Mouse (Mus musculus) adipocyte (in vitro differentiated cells): Measurements from ENCODE around the gene Mib2.
"Not testable (repeated sequence)": the region's sequence is repeated elsewhere in the genome, so short reads cannot be mapped to it uniquely, and the experiment has no call there.

Experiments used
- DNase-seq: peaks from one replicate; pipeline ENCODE4 v3.0.0-alpha.2; 2016; ENCODE audit warnings: low spot score

Mib2 gene

DNA sequence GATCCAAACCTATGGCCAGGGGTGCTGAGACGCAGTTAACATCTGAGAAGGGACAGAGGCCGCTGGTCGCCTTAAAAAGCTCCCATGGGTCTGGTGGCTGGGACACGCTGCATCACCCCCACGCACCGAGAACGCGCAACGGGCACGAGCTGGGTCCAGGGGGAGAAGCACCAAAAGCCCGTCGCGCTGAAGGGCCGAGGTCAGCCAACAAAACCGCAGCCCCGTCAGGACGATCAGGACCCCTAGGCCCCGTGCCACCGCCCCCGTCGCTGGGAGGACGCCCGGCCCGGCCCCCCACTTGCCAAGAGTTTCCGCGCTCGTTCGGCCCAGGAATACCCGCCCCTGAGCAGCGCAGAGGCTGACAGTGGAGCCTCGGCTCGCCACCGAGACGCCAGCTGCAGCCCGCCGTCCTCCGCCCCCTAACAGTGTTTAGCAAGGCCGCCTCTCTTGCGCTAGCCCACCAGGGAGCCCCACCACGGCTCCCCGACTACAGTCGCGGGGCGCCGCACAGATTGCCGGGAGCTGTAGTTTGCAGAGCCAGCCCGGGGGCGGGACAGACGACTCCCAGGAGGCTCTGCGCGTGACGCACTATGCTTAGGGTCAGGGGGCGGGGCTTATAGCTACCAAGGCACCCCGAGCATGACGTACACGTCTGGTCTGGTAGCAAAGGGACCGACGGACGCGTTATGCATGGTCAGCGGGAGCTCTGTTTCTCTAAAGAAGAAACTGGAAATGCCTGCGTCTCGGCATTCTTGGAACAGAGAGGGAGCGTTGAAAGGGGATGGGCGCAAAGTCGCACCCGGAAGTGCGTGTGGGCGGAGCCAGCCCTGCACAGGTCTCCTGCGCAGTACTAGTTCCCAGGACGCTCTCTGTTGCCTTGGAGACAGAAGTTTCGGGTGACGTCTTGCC lies at the start of gene Mib2:
Gene Mib2 (minus strand): TSS at position 510 of the 909 bp plus-strand sequence.
- DNase-seq: peak; percentile 96

DNA sequence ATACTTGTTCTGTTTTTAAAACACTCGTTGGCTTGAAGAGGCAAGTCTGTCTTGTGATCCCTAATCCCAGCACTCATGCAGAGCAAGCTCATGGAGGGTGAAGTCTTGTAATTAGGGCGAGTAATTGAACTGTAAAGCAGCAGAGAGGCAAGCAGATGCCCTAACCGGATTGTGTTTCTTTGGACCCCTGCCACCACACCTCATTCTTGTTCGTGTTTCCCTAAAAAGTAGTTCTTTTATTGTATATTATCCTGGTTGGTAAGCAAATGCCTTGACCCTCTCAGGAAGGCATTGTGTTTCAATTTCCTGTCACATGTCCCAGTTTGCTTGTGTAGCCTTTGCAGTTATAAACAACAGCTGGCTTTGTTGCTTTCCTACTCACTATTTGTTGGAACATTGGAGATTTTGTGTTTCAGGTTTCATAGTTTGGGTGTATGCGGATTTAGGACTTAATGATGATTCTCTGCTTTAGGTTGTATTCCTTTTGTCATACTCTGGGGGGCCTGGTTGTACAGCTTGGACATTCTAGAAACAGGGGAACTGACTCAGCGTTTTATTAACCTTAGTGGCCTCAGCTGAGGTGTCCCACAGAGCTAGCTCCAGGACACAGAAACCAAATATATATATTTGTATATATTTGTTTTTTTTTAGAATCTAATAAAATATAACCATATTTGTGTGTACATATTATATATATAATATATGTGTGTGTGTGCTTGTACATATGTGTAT lies 41.7 kb upstream of the Mib2 start:
- DNase-seq: peak; percentile 46

DNA sequence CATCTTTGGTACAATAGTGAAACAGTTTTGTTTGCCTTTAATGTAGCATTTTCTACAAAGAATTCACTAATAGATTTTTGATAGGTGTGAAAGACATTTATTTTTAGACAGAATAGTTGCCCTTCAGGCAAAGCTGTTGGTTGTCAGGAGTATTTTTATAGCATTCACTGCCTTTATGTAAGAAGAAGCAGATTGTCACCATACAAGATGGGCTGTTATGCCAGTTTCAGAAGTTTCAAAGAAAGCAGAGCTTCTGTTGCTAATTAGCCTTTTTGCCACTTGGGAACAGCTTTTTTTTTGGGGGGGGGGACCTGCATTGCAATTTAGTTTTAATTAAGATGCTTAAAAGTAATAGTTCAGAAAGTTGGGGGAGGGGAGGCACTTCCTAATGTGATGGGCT lies 40.0 kb upstream of the Mib2 start:
- DNase-seq: no peak

DNA sequence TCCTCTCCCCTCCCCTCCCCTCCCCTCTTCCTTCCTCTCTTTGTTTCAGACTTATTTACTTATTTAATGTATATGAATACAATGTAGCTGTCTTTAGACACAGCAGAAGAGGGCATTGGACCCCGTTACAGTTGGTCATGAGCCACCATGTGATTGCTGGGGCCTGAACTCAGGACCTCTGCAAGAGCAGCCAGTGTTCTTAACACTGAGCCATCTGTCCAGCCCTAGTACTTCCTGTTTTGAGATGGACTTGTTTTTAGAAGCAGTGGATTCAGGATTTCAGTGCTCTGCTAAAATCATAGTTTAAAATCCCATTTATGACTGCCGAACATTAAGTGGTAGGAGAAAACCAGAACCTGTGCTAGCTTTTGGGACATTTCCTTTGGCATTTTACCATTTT lies 39.6 kb upstream of the Mib2 start:
- no peak for DNase-seq

DNA sequence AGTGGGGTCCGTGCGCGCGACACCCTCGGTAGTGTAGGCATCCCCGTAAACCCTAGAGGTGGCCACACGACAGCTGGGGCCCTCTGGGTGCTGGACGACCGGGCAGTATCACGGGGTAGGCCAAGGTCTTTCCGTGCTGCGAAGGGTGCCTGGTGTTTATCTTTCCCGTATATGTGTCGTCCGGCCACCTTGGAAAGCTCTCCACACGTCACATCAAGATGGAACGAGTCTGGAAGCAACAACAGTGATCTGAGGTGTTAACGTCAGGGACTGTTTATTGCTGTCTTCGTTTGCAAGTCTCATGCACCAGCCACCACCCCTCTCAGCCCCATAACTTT lies 36.6 kb upstream of the Mib2 start:
- peak; percentile 39 for DNase-seq

DNA sequence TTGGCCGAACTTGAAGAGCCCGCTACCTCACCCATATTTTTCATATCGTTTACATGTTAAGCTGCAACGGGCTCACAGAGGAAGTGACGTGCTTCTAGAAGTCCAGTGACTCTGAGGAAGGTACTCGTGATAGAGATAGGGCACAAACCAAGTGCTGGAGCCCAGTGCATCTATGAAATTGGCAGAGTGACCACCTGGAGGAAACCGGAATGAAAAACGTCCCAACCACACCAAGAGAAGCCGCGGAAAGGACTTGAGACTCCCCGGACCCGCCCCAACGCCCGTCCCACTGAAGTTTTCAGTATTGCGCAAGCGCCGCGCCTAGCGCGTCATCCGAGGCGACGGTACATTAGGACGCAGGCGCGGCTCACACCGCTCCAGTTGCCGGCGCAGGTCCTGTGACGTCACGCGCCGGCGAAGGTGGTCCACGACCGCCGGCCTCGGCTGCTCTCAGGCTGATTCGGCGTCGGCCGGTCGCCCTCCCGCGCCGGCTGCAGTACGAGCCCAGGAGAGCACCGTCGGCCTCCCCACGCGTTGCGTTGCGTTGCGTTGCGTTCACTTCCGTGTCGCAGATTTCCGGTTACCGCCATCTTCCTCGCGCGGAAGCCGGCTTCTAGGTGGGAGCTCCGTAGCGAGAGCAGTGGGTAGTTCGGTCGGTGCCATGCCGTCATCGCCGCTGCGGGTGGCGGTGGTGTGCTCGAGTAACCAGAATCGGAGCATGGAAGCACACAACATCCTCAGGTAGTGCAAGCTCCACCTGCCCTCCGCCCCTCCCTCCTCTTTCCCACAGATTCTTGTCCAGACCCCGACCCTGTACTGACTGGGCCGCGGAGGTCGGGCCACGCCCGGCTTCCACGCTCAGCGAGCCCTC lies 36.0 kb upstream of the Mib2 start, which contains the start of gene Ssu72:
Gene Ssu72 (plus strand): TSS at position 80 of the 871 bp plus-strand sequence.
- DNase-seq: peak; percentile 93

DNA sequence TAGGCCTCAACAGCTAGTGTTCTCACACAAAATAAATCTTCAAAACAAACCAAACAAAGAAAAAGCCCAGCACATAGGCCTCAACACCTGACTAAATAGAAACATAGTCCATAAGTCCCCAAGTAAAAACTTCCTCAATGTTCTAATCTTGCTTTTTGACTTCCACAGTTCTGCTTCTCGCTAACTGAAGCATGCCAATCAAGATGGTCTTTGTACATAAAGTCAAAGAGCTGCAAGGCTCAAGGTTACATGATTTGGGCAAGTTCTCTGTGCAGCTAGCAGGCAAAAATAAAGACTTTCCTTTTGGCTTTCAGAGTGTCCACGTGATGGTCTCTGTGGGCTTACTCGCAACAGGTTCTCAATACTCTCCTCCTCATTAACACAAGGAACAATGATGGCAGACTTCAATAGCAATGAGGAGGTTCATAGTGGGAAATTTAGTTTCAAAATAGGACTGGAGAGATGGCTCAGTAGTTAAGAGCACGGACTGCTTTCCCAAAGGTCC lies 34.5 kb upstream of the Mib2 start:
- DNase-seq: no peak

DNA sequence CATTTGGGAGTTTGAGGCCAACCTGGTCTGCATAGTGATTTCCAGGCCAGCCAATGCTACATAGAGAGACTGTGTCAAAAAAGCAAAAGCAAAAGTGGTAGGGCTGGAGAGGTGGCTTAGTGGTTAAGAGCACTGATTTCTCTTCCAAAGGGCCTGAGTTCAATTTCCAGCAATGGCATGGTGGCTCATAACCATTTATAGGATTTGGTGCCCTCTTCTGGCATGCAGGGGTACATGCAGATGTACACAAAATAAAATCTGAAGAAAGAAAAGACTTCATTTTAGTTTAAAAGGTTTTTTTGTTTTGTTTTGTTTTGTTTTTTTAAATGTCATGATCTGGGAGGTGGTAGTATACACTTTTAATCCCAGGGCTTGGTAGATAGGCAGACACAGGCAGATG lies 31.4 kb upstream of the Mib2 start:
- DNase-seq: peak; percentile 54

DNA sequence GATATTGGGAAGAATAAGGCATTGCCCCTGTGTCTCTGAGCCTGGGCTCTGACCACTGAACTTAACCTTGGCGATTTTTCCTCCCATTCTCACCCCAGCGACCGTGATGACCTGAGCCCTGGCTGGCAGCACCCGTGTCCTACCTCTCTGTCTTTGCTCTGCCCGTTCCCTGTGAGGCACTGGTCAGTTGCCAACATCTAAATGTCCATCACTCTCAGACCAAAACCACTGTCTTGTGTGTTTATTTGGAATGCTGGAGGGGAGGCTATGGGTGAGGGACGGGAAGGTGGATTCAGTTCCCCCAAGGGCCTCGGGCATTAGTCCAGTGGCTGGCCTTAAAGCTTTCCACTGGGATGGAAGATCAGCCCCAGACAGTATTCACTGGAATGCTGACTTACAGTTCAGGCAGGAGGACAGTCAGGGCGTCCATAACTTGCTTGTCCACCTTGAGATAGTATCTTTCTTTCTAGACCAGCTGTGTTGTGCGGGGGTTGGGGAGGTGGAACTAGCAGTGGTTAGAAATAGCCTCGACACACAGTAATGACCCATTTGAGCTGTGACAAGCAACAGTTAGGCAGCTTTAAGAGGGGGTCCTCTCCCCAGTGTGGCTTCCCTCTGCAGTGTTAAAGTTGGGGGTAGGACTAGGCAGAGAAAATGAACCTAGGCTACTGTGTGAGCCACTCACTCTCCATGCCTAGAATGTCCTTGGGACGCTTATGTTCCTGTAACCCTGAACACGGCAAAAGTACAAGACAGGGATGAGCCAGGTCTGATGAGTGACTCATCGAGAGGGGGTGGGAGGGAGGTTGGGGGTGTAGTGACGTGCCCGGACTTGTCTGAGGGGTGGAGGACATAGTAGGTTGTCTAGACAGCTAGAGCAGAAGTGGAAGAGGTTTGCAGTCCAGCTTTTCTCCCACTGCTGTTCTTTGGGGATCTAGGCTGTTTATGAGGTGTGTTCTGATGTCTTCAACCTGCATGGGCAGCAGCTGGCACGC lies 27.6 kb upstream of the Mib2 start:
- DNase-seq: no peak

DNA sequence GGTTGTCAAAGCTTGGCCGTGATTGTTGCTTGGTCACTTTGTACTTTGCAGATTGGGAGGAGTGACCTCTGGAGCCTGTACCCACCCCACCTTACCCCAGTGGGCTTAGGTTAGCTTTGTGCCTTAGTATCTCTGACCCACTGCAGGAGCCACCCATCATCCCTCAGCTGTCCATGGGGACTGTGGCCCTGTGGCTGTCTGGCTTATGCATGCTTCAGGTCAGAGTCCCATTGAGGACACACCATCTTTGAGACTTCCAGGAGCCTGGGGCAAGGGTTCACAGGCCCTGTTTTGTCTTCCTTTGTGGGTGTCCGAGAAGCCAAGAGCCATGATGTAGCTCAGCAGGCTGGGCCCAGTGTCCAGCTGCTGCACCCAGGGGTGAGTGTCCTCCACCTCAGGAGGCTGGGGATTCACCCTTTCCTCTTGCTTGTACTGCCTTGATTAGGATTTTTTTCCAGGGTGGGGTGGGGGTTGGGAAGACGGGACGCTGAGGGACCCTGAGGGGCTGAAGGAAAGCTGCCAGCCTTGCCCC lies 26.6 kb upstream of the Mib2 start:
- DNase-seq: no peak

DNA sequence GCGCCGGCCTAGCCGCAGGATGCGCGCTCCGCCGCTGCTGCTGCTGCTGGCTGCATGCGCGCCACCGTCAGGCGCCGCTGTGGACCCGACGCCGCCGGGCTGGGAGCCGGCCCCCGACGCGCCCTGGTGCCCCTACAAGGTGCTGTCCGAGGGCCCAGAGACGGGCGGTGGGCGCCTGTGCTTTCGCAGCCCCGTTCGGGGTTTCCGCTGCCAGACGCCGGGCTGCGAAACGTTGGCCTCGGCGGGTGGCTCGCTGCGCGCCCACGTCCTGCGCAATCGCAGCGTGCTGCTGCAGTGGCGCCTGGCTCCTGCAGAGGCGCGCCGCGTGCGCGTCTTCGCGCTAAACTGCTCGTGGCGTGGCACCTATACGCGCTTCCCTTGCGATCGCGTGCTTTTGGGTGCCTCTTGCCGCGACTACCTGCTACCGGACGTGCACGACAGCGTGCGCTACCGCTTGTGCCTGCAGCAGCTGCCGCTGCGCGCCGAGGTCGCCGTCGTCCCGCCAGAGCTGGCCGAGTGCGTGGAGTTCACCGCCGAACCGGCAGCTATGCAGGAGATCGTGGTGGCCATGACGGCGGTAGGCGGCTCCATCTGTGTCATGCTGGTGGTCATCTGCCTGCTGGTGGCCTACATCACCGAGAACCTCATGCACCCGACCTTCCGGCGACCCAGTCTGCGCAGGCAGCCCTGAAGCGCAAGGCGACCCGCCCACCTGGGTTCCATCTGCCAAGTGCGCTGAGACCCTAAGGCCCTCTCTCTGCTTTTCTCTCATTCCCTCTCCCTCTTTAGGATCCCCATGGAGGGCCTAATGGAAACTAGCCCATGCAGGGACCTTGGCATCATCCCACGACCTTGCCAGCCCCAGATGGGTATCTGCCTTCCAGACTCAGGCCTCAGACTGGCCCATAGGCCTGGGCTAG lies 25.7 kb upstream of the Mib2 start:
- DNase-seq: no peak

DNA sequence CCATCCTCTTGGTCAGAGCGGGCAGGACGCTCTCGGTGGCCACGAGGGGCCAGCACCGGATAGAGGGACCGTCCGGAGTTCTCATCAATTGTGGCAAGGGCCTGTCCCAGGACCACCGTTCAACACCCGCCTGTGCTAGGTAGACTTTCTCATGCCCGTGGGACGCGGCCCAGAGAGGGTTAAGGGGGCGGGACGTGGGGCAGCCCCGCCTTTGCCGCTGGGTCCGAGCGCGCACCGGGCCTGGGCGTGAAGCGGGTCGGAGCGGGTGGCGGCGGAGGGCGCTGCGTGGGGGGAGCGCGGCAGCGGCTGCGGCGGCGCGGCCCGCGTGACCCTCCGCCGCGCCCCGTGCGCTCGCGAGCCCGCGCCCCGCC lies 25.1 kb upstream of the Mib2 start, which contains the start of gene Fndc10:
Gene Fndc10 (plus strand): TSS at position 232 of the 371 bp plus-strand sequence.
- DNase-seq: no peak

DNA sequence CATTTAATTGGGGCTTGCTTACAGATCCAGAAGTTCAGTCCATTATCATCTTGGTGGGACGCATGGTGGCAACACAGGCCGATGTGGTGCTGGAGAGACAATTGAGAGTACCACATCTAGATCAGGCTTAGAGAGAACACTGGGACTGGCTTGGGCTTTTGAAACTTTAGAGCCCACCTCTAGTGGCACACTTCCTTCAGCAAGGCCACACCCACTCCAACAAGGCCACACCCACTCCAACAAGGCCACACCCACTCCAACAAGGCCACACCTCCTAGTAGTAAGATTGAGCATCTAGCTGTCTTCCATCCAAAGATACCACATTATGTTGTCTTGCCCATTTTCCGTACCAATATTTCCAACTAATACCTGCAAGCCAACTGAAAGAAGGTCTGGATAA lies 23.4 kb upstream of the Mib2 start:
- DNase-seq: no peak

DNA sequence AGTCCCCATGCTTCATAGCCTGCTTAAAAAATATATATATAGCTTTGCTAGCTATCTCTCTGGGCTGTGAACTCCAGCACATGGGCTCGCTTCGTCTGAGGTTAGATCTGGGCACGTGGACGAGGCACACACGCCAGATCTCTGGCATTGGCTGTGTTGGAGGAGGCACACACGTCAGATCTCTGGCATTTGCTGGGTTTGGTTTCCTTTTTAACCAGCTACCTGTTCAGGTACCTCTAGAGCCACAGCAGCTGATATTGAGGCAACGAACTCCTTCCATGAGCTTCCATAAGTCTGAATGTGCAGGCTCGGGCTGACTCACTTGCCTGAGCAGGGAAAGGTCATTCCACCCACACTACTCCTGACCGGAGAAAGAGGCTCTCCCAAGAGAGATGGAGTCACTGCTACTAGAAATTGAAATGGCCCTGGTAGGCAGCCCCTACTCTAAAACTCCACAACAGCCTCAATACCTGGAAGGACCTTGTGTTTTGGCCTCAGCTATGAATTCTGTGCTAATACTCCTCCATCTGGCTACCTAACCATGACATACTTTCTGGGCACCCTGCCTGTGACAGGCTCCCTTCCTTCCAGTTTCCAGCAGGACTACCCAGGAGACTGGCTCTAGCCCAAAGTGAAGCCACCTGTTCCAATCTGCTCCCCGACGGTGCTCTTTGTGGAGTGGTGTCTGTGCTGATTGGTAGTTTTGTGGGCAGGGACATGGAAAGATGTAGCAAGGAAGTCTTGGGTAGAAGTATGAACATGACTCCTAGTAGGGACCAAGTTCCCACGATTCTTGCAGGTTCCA lies 21.8 kb upstream of the Mib2 start:
- DNase-seq: peak; percentile 39

DNA sequence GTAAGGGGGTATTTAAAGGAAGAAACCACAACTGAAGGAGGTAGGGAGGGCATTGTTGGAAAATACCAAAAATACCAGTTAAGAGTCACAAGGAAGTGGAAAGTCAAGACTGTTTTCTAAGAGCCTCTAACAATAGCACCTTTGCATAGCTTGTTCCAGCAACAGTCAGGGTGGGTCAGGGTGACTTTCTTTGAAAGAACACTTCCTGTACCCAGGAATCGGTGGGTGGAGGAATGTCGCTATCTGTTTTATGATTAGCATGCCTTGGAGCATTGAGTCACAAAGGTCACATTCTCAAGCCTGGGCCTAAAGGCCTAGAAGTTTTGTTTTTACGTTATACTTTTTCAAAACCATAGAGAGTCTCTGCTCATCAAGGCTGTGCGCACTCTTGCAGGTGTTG lies 18.8 kb upstream of the Mib2 start:
- not testable (repeated sequence) for DNase-seq

DNA sequence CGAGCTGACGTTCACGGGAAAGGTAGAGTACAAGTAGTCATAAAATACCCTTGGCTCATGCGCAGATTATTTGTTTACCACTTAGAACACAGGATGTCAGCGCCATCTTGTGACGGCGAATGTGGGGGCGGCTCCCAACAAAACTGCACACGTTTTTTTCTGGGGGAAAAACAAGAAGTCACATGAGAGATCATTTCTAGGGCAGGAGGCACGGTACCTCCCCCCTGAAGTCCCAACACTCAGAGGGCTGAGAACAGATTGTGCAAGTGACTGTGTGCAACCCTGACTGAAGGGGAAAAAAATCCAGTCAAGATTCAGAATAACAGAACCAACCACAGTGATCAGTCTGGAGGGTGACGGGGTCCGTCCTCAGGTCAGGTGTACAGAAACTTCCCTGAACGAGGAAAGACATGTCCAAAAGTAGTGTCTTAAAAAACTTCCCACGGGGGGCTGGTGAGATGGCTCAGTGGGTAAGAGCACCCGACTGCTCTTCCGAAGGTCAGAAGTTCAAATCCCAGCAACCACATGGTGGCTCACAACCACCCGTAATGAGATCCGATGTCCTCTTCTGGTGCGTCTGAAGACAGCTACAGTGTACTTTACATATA lies 14.8 kb upstream of the Mib2 start:
- DNase-seq: not testable (repeated sequence)

DNA sequence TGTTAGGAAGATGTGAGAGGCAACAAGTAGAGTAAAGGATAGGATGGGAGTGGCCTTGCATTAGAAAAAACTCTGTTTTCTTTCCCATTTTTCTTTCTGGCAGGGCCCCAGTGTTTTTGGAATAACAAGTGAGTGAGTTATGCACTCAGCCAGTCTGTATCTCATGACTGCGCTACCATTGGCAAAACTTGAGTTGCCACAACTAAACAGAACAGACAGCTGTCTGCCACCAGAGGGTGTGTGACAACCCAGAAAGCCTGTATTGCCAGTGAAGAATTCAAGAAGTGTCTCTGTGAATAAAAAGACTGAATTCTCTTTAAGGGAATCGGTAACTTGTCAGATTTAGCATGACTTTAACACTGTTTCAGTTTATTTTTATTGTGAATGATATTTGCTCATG lies 7.0 kb upstream of the Mib2 start:
- peak; percentile 80 for DNase-seq

DNA sequence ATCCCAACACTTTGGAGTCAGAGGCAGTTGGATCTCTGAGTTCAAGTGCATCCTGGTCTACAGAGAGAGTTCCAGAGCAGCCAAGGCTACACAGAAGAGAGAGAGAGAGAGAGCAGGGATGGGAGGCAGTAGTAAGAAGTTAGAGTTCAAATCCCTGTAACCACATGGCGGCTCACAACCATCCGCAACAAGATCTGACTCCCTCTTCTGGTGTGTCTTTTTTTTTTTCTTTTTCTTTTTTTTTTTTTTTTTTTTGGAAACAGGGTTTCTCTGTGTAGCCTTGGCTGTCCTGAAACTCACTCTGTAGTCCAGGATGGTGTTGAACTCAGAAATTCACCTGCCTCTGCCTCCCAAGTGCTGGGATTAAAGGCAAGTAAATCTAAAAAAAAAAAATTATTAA lies 3.1 kb upstream of the Mib2 start:
- no peak for DNase-seq
